Mouse (Mus musculus) left cerebral cortex, adult 6 months (tissue): ENCODE measurements around the gene Cfap58. TPM values are rescaled to one million over a fixed set of nuclear protein-coding genes. Genes with fewer than 3 reads are reported as not detected.

Source experiments
- long read RNA-seq, 2 experiments: library from polyadenylated mRNA; unstranded; transcript quantifications; one replicate each; pipeline ENCODE4 v2.0.0; 2019 to 2020
- polyA plus RNA-seq: library from polyadenylated mRNA; unstranded; fragments of <200 nt; fragmentation: Nextera tagmentation; gene quantifications from 2 replicates; pipeline ENCODE4 v1.2.3, GENCODE M21; 2021

The Cfap58 gene
- 0.21 and 0.26 TPM in 2 replicates for polyA plus RNA-seq
- long read RNA-seq, experiment 1, partial matches to known transcripts: 0 of 1 reads
- long read RNA-seq, experiment 1, other reads (novel, unspliced or antisense): 1 of 1 reads
- long read RNA-seq, experiment 2: 0 reads

GRCm38 (mm10) chr19:47937443-47938406 lies at the start of gene Cfap58:
Gene Cfap58 (plus strand): TSS chr19:47937675.

GRCm38 (mm10) chr19:47919126-47919965 lies 18.1 kb upstream of the Cfap58 start, which contains the start of the genes Cfap43 and Itprip:
Gene Cfap43 (minus strand): TSS chr19:47919287.
Gene Itprip (minus strand): TSS chr19:47919299.

Other genes starting within 250 kb of the Cfap58 start
- 0.09 and 0.10 TPM in 2 replicates for gene Col17a1, start 245.6 kb upstream of the Cfap58 start, polyA plus RNA-seq
- gene Sfr1, start 206.0 kb upstream of the Cfap58 start, polyA plus RNA-seq: 150 and 151 TPM in 2 replicates
- 56.0 and 61.9 TPM in 2 replicates for gene Gsto1, start 82.7 kb upstream of the Cfap58 start, polyA plus RNA-seq
- 2.7 and 3.8 TPM in 2 replicates for gene Gsto2, start 72.1 kb upstream of the Cfap58 start, polyA plus RNA-seq
- gene Cfap43, start 18.4 kb upstream of the Cfap58 start, polyA plus RNA-seq: 0.23 and 0.26 TPM in 2 replicates
- 0.20 and 0.30 TPM in 2 replicates for gene Itprip, start 18.4 kb upstream of the Cfap58 start, polyA plus RNA-seq